Mouse (Mus musculus) MEL (cell line): ENCODE data around the gene Gdf5. TPM values are rescaled to one million over a fixed set of nuclear protein-coding genes. Genes with fewer than 3 reads are reported as not detected.

Experiments
- DNase-seq: peaks from one replicate; pipeline ENCODE4 v3.0.0; 2011; ENCODE audit warnings: low read depth, low spot score
- H3K27ac ChIP-seq: 2 replicates; pipeline ENCODE4 v1.5.1; 2012; ENCODE audit warnings: low read depth, mild to moderate bottlenecking, control low read depth, low read length, moderate library complexity; ENCODE audit not compliant: control insufficient read depth
- H3K27me3 ChIP-seq, 2 experiments: fragments of 150-350 bp in 1 of 2; sonication (generic) in 1 of 2; 2 replicates each; pipeline ENCODE4 v1.6.1; 2012; ENCODE audit warnings: low read length in 2 of 2, mild to moderate bottlenecking in 2 of 2, improper control_type of control experiment in 1 of 2, moderate library complexity in 1 of 2; ENCODE audit not compliant: insufficient read depth in 2 of 2, control insufficient read depth in 1 of 2
- H3K36me3 ChIP-seq, 2 experiments: 2 replicates each; pipeline ENCODE4 v1.6.1; 2012 to 2014; ENCODE audit warnings: low read length in 2 of 2, improper control_type of control experiment in 1 of 2, inconsistent platforms in 1 of 2, mild to moderate bottlenecking in 1 of 2; ENCODE audit not compliant: insufficient read depth in 2 of 2, control insufficient read depth in 1 of 2
- H3K4me1 ChIP-seq, 2 experiments: fragments of 150-350 bp in 1 of 2; sonication (generic) in 1 of 2; 2 replicates each; pipeline ENCODE4 v1.6.1; 2012; ENCODE audit warnings: low read length in 2 of 2, improper control_type of control experiment in 1 of 2, mild to moderate bottlenecking in 1 of 2; ENCODE audit not compliant: insufficient read depth in 2 of 2, control insufficient read depth in 1 of 2
- H3K4me3 ChIP-seq, 2 experiments: fragments of 150-350 bp in 1 of 2; sonication (generic) in 1 of 2; 2 replicates each; pipeline ENCODE4 v1.5.1; 2012; ENCODE audit warnings: low read depth in 2 of 2, low read length in 2 of 2, mild to moderate bottlenecking in 2 of 2, moderate library complexity in 2 of 2, control low read depth in 1 of 2, improper control_type of control experiment in 1 of 2; ENCODE audit not compliant: control insufficient read depth in 1 of 2, insufficient read depth in 1 of 2
- H3K79me2 ChIP-seq: 2 replicates; pipeline ENCODE4 v1.6.1; 2012; ENCODE audit warnings: mild to moderate bottlenecking, low read length, moderate library complexity; ENCODE audit not compliant: control insufficient read depth, poor library complexity, insufficient read depth
- H3K9ac ChIP-seq: 2 replicates; pipeline ENCODE4 v1.6.1; 2012; ENCODE audit warnings: low read depth, mild to moderate bottlenecking, control low read depth, low read length, moderate library complexity; ENCODE audit not compliant: control insufficient read depth, poor library complexity, severe bottlenecking
- H3K9me3 ChIP-seq: fragments of 150-350 bp; sonication (generic); replicated peaks from 2 replicates; pipeline ENCODE4 v1.6.1; 2012; ENCODE audit warnings: mild to moderate bottlenecking, low read length, improper control_type of control experiment, moderate library complexity; ENCODE audit not compliant: insufficient read depth
- CHD1 ChIP-seq: IDR thresholded peaks from 2 replicates; pipeline ENCODE4 v1.6.1; 2012; ENCODE audit warnings: low read depth, mild to moderate bottlenecking, inconsistent platforms, low read length, improper control_type of control experiment
- CTCF ChIP-seq, 3 experiments: IDR thresholded peaks in 2 of 3; conservative IDR thresholded peaks in 1 of 3; 2 replicates each; pipeline ENCODE4 v1.5.1; 2011 to 2012; ENCODE audit warnings: low read length in 3 of 3, low read depth in 2 of 3, mild to moderate bottlenecking in 2 of 3, improper control_type of control experiment in 1 of 3, inconsistent platforms in 1 of 3, mixed read lengths in 1 of 3, moderate library complexity in 1 of 3; ENCODE audit not compliant: control insufficient read depth in 1 of 3, insufficient read depth in 1 of 3, poor library complexity in 1 of 3, severe bottlenecking in 1 of 3
- E2F4 ChIP-seq: IDR thresholded peaks from 2 replicates; pipeline ENCODE4 v1.6.1; 2011; ENCODE audit warnings: low read depth, low read length, improper control_type of control experiment, borderline replicate concordance
- MAZ ChIP-seq: IDR thresholded peaks from 2 replicates; pipeline ENCODE4 v1.6.1; 2012; ENCODE audit warnings: low read depth, mild to moderate bottlenecking, inconsistent platforms, low read length, improper control_type of control experiment
- MEF2A ChIP-seq: IDR thresholded peaks from 2 replicates; pipeline ENCODE4 v1.6.1; 2014; ENCODE audit warnings: low read depth, mild to moderate bottlenecking, inconsistent platforms, low read length, improper control_type of control experiment; ENCODE audit not compliant: poor library complexity, insufficient replicate concordance, severe bottlenecking; ENCODE audit errors: extremely low read depth
- MXI1 ChIP-seq: IDR thresholded peaks from 2 replicates; pipeline ENCODE4 v1.6.1; 2011; ENCODE audit warnings: mild to moderate bottlenecking, low read depth, low read length, improper control_type of control experiment
- POLR2AphosphoS2 ChIP-seq: IDR thresholded peaks from 2 replicates; pipeline ENCODE4 v1.6.1; 2011; ENCODE audit warnings: low read length, improper control_type of control experiment
- RAD21 ChIP-seq: IDR thresholded peaks from 2 replicates; pipeline ENCODE4 v1.6.1; 2011; ENCODE audit warnings: mild to moderate bottlenecking, low read depth, low read length, improper control_type of control experiment
- RCOR1 ChIP-seq: IDR thresholded peaks from 2 replicates; pipeline ENCODE4 v1.6.1; 2012; ENCODE audit warnings: low read depth, mild to moderate bottlenecking, inconsistent platforms, low read length, improper control_type of control experiment
- SMC3 ChIP-seq: IDR thresholded peaks from 2 replicates; pipeline ENCODE4 v1.6.1; 2011; ENCODE audit warnings: low read depth, low read length, improper control_type of control experiment
- TAL1 ChIP-seq: IDR thresholded peaks from 2 replicates; pipeline ENCODE4 v1.6.1; 2012; ENCODE audit warnings: mild to moderate bottlenecking, inconsistent platforms, low read length, moderate library complexity, mixed read lengths
- TCF12 ChIP-seq: IDR thresholded peaks from 2 replicates; pipeline ENCODE4 v1.6.1; 2014; ENCODE audit warnings: low read depth, mild to moderate bottlenecking, inconsistent platforms, low read length, improper control_type of control experiment, moderate library complexity
- USF2 ChIP-seq, 2 experiments: IDR thresholded peaks; 2 replicates each; pipeline ENCODE4 v1.6.1; 2011 to 2012; ENCODE audit warnings: improper control_type of control experiment in 2 of 2, low read length in 2 of 2, borderline replicate concordance in 1 of 2, inconsistent platforms in 1 of 2, low read depth in 1 of 2, mild to moderate bottlenecking in 1 of 2; ENCODE audit not compliant: insufficient read depth in 1 of 2
- ZC3H11A ChIP-seq: IDR thresholded peaks from 2 replicates; pipeline ENCODE4 v1.6.1; 2012; ENCODE audit warnings: low read depth, mild to moderate bottlenecking, inconsistent platforms, low read length, improper control_type of control experiment
- ZKSCAN1 ChIP-seq: IDR thresholded peaks from 2 replicates; pipeline ENCODE4 v1.6.1; 2012; ENCODE audit warnings: low read depth, mild to moderate bottlenecking, inconsistent platforms, low read length, improper control_type of control experiment, moderate library complexity
- polyA plus RNA-seq, 2 experiments: library from polyadenylated mRNA; stranded (reverse) in 1 of 2; unstranded in 1 of 2; fragments of >175 nt in 1 of 2; fragments of >200 nt in 1 of 2; gene quantifications; 2 replicates each; pipeline versions ENCODE4 v1.2.1 to v1.2.4; 2012; ENCODE audit warnings: low replicate concordance in 2 of 2, low read depth in 1 of 2; ENCODE audit not compliant: insufficient read length in 2 of 2, insufficient read depth in 1 of 2, missing spikeins in 1 of 2
- total RNA-seq: library from RNA; depleted of rRNA; stranded (reverse); fragments of 300-350 nt; gene quantifications from 2 replicates; pipeline ENCODE4 v1.2.3, GENCODE M21; 2012

Gdf5 gene
- total and polyA plus RNA-seq, 3 experiments = 0.06 TPM; not detected in 2

DNA sequence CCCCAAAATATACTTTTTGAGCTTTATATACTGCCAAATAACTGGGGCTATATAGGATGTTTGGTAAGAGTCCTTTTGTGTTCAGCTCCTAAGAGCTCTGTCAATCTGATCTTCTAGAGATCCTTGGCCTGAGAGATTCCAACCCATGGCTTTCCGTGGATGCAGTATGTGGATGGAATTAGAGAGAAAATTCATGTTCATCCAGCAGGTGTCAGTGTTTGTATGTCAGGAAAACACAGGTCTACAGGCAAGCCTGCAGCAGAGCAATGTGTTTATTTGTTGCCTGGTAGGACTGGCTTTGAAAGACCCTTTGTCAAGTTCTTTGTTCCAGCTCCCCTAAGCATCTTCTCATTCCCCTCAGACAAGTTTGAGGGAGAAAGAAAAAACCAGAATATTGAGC, 17.8 kb upstream of the Gdf5 start:
- no peak overlapping the region for H3K4me3 ChIP-seq
- no peaks in the 10 kb centered on the region for H3K27me3 ChIP-seq
- H3K79me2 ChIP-seq = peaks cover 3% of the 10 kb centered on the region; the same call in 1 of the 2 replicates
- no peak overlapping the region for H3K27ac ChIP-seq
- peak; percentile 62 for TF ChIP-seq SMC3
- peak; percentile 41; the same call in 1 of the 2 replicates for TF ChIP-seq ZC3H11A
- TF ChIP-seq CTCF (IDR thresholded peaks at IDR 0.05 in 2 of 3, conservative IDR thresholded peaks at IDR 0.05 in 1 of 3; ENCODE audit: control insufficient read depth in 1 of 3, insufficient read depth in 1 of 3, low read depth in 2 of 3, low read length in 3 of 3, poor library complexity in 1 of 3, severe bottlenecking in 1 of 3) = peak; percentile 13 to 65 (median 51); a peak in 4 of 6 replicates
- peak; percentile 70 for TF ChIP-seq RAD21
- no peak for TF ChIP-seq E2F4
- no peak overlapping the region for H3K9ac ChIP-seq
- H3K36me3 ChIP-seq = peaks cover 0 to 4% of the 10 kb centered on the region in 2 experiments; a peak in 1 of 4 replicates
- DNase-seq = peak; percentile 51
- H3K9me3 ChIP-seq = no peaks in the 10 kb centered on the region
- H3K4me1 ChIP-seq = no peaks in the 10 kb centered on the region

DNA sequence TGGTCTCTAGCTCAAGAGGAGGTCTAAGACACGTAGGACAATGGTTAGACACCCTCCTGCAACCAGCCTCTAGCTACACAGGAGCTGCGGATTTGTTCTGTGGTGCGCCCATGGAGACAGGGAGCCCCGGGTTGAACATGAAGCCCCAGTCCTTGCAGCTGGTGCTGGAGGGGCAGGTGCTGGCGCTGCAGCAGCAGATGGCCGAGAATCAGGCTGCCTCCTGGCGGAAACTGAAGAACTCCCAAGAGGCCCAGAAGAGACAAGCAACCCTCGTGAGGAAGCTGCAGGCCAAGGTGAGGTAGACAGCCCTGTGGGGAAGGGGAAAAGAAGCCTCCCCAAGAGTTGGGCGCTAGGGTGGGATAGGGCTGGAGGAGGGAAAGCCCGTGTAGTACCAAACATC, 16.7 kb upstream of the Gdf5 start:
- Histone ChIP-seq H3K4me3 (no peak overlapping the region), H3K27ac (no peak overlapping the region), H3K4me1 (peaks cover 0 to 3% of the 10 kb centered on the region in 2 experiments; a peak in 1 of 4 replicates), H3K9ac (no peak overlapping the region), H3K27me3 (no peaks in the 10 kb centered on the region), H3K36me3 (peaks cover 2 to 7% of the 10 kb centered on the region in 2 experiments; a peak in 3 of 4 replicates), H3K9me3 (no peaks in the 10 kb centered on the region), H3K79me2 (peaks cover 5% of the 10 kb centered on the region)
- TF ChIP-seq POLR2AphosphoS2 = no peak
- no peak for TF ChIP-seq MEF2A
- no peak for TF ChIP-seq ZKSCAN1
- TF ChIP-seq MXI1 = no peak
- TF ChIP-seq RAD21 = no peak
- TF ChIP-seq TCF12 = no peak
- TF ChIP-seq USF2 (IDR thresholded peaks at IDR 0.05; ENCODE audit: borderline replicate concordance in 1 of 2, insufficient read depth in 1 of 2, low read depth in 1 of 2, low read length in 2 of 2) = no peak
- no peak for DNase-seq

DNA sequence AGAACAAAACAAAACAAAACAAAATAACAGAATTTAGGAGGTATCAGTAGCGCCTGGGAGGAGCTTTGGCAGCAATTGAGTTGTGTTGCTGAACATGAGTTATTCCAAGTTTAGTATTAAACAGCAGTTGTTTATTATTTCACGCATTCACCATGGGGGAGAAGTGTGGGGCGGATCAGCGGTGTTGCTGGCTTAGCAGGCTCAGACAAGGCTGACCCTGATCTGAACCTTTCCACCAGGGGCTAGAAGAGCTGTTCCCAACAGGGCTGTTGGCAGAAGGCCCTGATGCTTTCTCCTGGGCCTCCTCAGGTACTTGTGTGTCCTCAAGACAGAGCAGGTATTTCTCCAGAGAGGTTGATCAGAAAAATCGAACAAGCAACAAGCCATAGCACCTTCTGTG, 14.8 kb upstream of the Gdf5 start:
- Histone ChIP-seq H3K9ac (no peak overlapping the region), H3K27me3 (no peaks in the 10 kb centered on the region), H3K4me1 (peaks cover 0 to 3% of the 10 kb centered on the region in 2 experiments; a peak in 1 of 4 replicates), H3K9me3 (no peaks in the 10 kb centered on the region), H3K79me2 (peaks cover 11% of the 10 kb centered on the region), H3K27ac (no peak overlapping the region), H3K4me3 (no peak overlapping the region), H3K36me3 (peaks cover 0 to 7% of the 10 kb centered on the region in 2 experiments; a peak in 2 of 4 replicates)
- TF ChIP-seq RCOR1 (no peak), USF2 (IDR thresholded peaks at IDR 0.05; ENCODE audit: borderline replicate concordance in 1 of 2, insufficient read depth in 1 of 2, low read depth in 1 of 2, low read length in 2 of 2) (no peak), CHD1 (no peak), MAZ (no peak), TAL1 (no peak), ZC3H11A (no peak)
- no peak for DNase-seq
